Mouse (Mus musculus) olfactory bulb, adult 2 months (tissue): Measurements from ENCODE around the gene Btbd11. TPM values are rescaled to one million over a fixed set of nuclear protein-coding genes. Genes with fewer than 3 reads are reported as not detected.

ENCODE experiments used
- H3K27ac ChIP-seq: fragments of 200-500 bp; 2 replicates; pipeline ENCODE4 v1.5.1; 2012; ENCODE audit warnings: low read depth, low read length; ENCODE audit not compliant: insufficient read depth
- H3K4me1 ChIP-seq: fragments of 200-500 bp; 2 replicates; pipeline ENCODE4 v1.6.1; 2012; ENCODE audit warnings: low read length; ENCODE audit not compliant: control insufficient read depth, insufficient read depth
- H3K4me3 ChIP-seq: fragments of 200-500 bp; 2 replicates; pipeline ENCODE4 v1.5.1; 2012; ENCODE audit warnings: mild to moderate bottlenecking, low read depth, low read length, moderate library complexity; ENCODE audit not compliant: insufficient read depth
- CTCF ChIP-seq: fragments of 200-500 bp; IDR thresholded peaks from 2 replicates; pipeline ENCODE4 v1.5.1; 2012; ENCODE audit warnings: low read depth, mild to moderate bottlenecking, low read length, moderate library complexity; ENCODE audit not compliant: insufficient read depth
- POLR2A ChIP-seq: fragments of 200-500 bp; IDR thresholded peaks from 2 replicates; pipeline ENCODE4 v1.6.1; 2012; ENCODE audit warnings: mild to moderate bottlenecking, low read depth, low read length, moderate library complexity; ENCODE audit not compliant: insufficient read depth
- WGBS: fragments of 180-500 bp; shearing (Covaris S2); methylation state at CpG from one replicate; pipeline ENCODE4 v1.1.7; 2018; 5-methylcytosine and 5-hydroxymethylcytosine counted together
- polyA plus RNA-seq: library from polyadenylated mRNA; stranded (reverse); fragments of >200 nt; gene quantifications from 2 replicates; pipeline ENCODE4 v1.2.4, GENCODE M21; 2012; ENCODE audit warnings: low replicate concordance; ENCODE audit not compliant: missing spikeins, insufficient read depth, insufficient read length

The Btbd11 gene
- polyA plus RNA-seq, 1 experiment, result not detected

DNA sequence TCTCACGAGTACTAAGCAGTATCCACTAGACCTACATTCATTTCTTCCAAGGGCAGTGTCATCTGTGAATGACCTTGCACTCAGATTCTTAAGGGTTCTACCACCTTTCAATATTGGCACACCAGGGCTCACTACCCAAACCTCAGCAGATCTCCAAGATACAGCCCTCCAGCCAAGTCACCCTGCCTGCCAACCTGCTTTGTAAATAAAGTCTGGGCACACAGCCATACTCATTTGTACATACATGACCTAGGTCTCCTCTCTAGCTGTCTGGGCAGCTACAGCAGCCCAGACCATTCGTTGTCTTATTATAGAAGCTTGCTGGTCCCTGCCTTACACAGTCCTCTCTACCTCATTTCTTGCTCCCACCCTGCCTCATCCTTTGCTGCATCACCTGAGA is 15.3 kb upstream of the Btbd11 start:
- 76% methylated on average over 2 of the region's 2 CpGs for WGBS
- TF ChIP-seq CTCF (no peak), POLR2A (no peak)
- no peaks in the 10 kb centered on the region for H3K4me1 ChIP-seq
- no peak overlapping the region for H3K4me3 ChIP-seq
- H3K27ac ChIP-seq, result no peak overlapping the region

- TF ChIP-seq CTCF (no peak), POLR2A (no peak)
- Histone ChIP-seq H3K4me1 (no peaks in the 10 kb centered on the region), H3K4me3 (no peak overlapping the region), H3K27ac (no peak overlapping the region)
- WGBS, result 89% methylated on average over 4 of the region's 4 CpGs
Measured at GRCm38 (mm10) chr10:85372108-85372507, 14.5 kb upstream of the Btbd11 start.

DNA sequence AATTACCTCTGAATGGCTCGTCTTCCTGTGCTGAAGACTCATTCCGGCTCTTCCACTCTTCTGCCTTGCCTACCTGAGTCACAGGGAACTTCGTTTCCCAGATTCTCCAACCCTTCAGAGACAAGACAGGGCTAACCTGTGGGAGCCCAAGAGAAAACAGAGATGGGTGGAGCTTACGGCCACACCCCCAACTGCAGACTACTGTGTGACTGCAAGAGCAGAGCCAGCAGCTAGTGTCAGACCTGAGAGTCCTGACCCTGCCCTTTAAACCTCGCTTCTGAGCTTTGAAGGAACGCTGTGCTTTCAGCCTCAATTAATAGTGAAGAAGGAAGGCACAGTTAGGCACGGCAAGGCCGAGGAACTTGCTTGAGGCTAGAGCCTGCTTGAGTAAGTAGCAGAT is 7.6 kb upstream of the Btbd11 start:
- Histone ChIP-seq H3K27ac (no peak overlapping the region), H3K4me1 (no peaks in the 10 kb centered on the region; the same call in 1 of the 2 replicates), H3K4me3 (no peak overlapping the region)
- TF ChIP-seq POLR2A, result no peak
- no peak for TF ChIP-seq CTCF
- 32% methylated on average over 8 of the region's 8 CpGs for WGBS

- WGBS, result 92% methylated on average over 7 of the region's 7 CpGs
- Histone ChIP-seq H3K27ac (no peak overlapping the region), H3K4me3 (no peak overlapping the region), H3K4me1 (peaks cover 10% of the 10 kb centered on the region)
- TF ChIP-seq CTCF, result no peak
- no peak for TF ChIP-seq POLR2A
Measured at GRCm38 (mm10) chr10:85382981-85383380, 3.6 kb upstream of the Btbd11 start.

- under 1% methylated on average over 78 of the region's 78 CpGs for WGBS
- peaks cover 18% of the 10 kb centered on the region for H3K4me1 ChIP-seq
- TF ChIP-seq POLR2A, result no peak
- no peak for TF ChIP-seq CTCF
- no peak overlapping the region for H3K27ac ChIP-seq
- H3K4me3 ChIP-seq, result peak overlapping the region; percentile 46
Measured at GRCm38 (mm10) chr10:85387219-85388070, 831 bp downstream of the Btbd11 start.

DNA sequence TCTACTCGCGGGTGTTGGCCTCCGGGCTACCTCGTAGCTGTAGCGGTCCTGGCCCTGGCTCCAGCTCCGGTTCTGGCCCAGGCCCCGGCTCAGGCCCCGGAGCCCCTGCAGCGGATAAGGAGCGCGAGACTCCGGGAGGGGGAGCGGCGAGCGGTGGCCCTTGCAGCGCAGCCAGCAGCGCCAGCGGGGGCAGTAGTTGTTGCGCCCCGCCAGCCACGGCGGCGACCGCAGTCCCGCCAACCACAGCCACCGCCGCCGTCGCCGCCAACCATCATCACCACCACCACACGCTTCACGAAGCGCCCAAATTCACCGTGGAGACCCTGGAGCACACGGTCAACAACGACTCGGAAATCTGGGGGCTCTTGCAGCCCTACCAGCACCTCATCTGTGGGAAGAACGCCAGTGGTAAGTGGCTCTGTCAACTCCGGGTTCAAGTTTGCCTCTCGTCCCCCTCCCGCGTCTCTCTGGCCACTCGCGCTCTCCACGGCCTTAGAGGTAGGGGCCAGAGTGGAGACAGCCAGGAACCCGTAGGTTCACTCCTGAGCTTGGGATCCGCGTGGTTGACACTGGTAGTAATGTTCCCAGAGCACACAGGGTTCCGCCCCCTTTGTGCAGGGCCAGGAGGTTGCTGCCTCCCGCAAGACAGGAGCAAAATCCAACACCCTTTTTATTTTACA is 1.6 kb downstream of the Btbd11 start:
- 2% methylated on average over 50 of the region's 50 CpGs for WGBS
- Histone ChIP-seq H3K4me3 (peak overlapping the region; percentile 46), H3K4me1 (peaks cover 18% of the 10 kb centered on the region), H3K27ac (no peak overlapping the region)
- TF ChIP-seq CTCF (no peak), POLR2A (no peak)

DNA sequence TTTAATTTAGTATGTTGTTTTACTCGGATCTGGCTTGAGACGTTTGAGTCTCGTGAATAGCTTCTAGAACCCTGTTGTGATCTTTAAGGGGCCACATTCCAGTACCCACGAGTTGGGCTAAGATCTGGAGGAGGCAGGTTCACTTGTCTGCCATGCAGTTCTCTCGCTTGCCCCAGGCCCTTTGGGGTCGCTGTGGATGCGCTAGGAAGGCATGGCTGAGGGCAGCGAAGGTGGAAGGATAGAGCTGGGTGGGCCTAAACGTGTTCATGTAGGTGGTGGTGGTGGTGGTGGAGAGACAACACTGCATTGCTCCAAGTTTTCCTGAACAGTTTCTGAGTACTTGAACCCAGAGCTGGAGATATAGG is 2.1 kb downstream of the Btbd11 start:
- peaks cover 18% of the 10 kb centered on the region for H3K4me1 ChIP-seq
- H3K27ac ChIP-seq, result no peak overlapping the region
- WGBS, result 12% methylated on average over 9 of the region's 9 CpGs
- TF ChIP-seq POLR2A, result no peak
- TF ChIP-seq CTCF, result no peak
- H3K4me3 ChIP-seq, result no peak overlapping the region

DNA sequence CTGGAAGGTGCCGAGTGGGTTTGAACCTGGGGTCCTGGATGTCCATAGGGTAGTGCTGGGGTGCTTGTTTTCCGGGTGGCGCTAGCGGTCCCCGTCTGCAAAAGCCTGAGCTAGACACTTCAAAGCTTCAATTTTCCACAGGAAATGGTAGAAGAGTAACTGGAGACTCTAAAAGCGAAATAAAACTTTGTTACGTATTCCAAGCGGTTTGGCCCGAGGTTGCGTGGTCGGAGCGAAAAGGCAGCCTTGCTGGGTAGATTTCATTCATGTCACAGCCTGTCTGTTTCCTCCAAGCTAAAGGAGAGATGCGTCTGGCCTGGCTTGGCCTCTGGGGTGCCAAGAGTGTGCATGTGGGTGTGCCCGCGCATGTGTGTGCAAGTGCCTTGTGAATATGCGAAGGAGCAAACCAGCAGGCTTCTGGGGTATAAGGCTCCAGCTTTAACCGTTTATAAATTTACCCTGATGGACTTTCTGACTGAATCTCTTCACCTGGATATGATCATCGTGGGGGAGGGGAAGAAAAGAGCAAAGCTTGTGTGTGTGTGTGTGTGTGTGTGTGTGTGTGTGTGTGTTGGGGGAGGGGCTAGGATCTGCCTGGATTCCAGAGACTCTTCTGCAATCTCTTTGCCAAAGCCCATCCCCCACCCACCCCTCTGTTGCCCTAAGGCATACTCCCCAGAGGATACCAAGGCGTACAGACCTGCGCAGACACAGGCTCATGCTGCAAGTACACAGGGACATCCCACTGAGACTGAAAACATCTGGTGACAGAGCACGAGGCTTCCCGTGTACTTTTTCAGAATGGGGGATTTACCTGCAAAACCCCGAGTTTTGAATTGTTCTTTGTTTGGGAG is 2.9 kb downstream of the Btbd11 start:
- WGBS, result 67% methylated on average over 23 of the region's 23 CpGs
- H3K4me1 ChIP-seq, result peaks cover 18% of the 10 kb centered on the region
- H3K27ac ChIP-seq, result no peak overlapping the region
- no peak overlapping the region for H3K4me3 ChIP-seq
- TF ChIP-seq POLR2A (no peak), CTCF (no peak)

DNA sequence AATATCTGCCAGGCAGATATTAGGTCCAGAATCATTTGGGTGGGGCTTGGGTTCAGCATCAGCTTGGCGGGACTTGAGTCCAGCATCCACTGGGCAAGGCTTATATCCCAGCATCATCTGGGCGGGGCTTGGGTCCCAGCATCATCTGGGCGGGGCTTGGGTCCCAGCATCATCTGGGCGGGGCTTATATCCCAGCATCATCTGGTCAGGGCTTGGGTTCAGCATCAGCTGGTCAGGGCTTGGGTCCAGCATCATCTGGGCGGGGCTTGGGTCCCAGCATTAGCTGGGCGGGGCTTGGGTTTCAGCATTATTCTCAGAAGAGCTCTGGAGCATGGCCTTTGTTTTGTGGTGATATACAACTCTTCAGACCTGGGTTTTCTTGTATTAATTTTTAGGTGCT is 6.4 kb downstream of the Btbd11 start:
- Histone ChIP-seq H3K27ac (no peak overlapping the region), H3K4me1 (peaks cover 8% of the 10 kb centered on the region), H3K4me3 (no peak overlapping the region)
- TF ChIP-seq POLR2A (no peak), CTCF (no peak)
- 77% methylated on average over 6 of the region's 6 CpGs for WGBS
